Mouse (Mus musculus) intestine, postnatal 0 days (tissue): ENCODE measurements at regions not wholly inside any gene's neighbourhood (a gene's known extent, or its start where the extent isn't known, plus 50 kb on each side); places are given as distances from the start of the nearest gene placed in this dataset.

Experiments used
- ATAC-seq: fragments of 200-750 bp; cut with Nextera tagmentation; 2 replicates; pipeline ENCODE4 v1.8.0; 2017; ENCODE audit warnings: mild to moderate bottlenecking, moderate TSS enrichment, moderate library complexity
- H3K27ac ChIP-seq: fragments of 300-500 bp; sonication (generic); 2 replicates; pipeline ENCODE4 v1.5.1; 2014; ENCODE audit warnings: mild to moderate bottlenecking, low read depth, low read length, moderate library complexity
- H3K27me3 ChIP-seq: fragments of 300-500 bp; sonication (generic); replicated peaks from 2 replicates; pipeline ENCODE4 v1.6.1; 2014; ENCODE audit warnings: low read length, mixed read lengths; ENCODE audit not compliant: control insufficient read depth, insufficient read depth
- H3K36me3 ChIP-seq: fragments of 300-500 bp; sonication (generic); 2 replicates; pipeline ENCODE4 v1.6.1; 2014; ENCODE audit warnings: mild to moderate bottlenecking, moderate library complexity; ENCODE audit not compliant: control insufficient read depth, insufficient read depth
- H3K4me1 ChIP-seq: fragments of 300-500 bp; sonication (generic); replicated peaks from 2 replicates; pipeline ENCODE4 v1.6.1; 2014; ENCODE audit warnings: antibody characterized with exemption, low read length, mixed read lengths; ENCODE audit not compliant: control insufficient read depth, insufficient read depth
- H3K4me2 ChIP-seq: fragments of 300-500 bp; sonication (generic); replicated peaks from 2 replicates; pipeline ENCODE4 v1.6.1; 2014; ENCODE audit warnings: low read depth, mild to moderate bottlenecking, moderate library complexity
- H3K4me3 ChIP-seq: fragments of 300-500 bp; sonication (generic); 2 replicates; pipeline ENCODE4 v1.5.1; 2014; ENCODE audit warnings: low read depth, low read length
- H3K9ac ChIP-seq: fragments of 300-500 bp; sonication (generic); 2 replicates; pipeline ENCODE4 v1.6.1; 2014; ENCODE audit warnings: mild to moderate bottlenecking, low read depth, low read length
- H3K9me3 ChIP-seq: fragments of 300-500 bp; sonication (generic); 2 replicates; pipeline ENCODE4 v1.6.1; 2016; ENCODE audit warnings: mixed run types; ENCODE audit not compliant: control insufficient read depth
- CTCF ChIP-seq: sonication (generic); IDR thresholded peaks from 2 replicates; pipeline ENCODE4 v1.5.1; 2016; ENCODE audit warnings: low read depth, mild to moderate bottlenecking, control low read depth, antibody characterized with exemption, moderate library complexity
- WGBS: fragments of 180-500 bp; shearing (Covaris S2); extraction: QIAGEN DNeasy Blood & Tissue Kit; methylation state at CpG from one replicate; pipeline ENCODE4 v1.1.7; 2014; 5-methylcytosine and 5-hydroxymethylcytosine counted together

DNA sequence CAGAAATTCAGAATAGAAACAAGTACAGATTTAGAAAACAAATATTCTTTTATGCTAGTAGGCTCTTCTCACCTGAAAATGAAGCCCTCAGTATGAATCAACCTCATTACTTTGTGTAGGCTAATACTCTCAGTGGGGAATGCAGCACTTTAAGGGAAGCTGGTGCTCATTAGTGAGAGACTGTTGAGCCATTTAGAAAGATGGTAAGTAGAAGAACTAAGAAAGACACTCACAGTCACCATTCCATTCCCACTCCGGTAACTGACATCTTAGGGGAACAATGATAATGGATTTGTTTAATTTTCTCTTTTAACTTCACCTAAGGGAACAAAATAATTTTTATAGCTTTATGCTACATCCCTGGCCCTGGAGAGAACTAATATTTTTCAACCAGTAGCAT is 648.0 kb upstream of the Nova1 start:
- no peaks in the 10 kb centered on the region for H3K4me1 ChIP-seq
- 88% methylated on average over 1 of the region's 1 CpGs for WGBS
- H3K4me3 ChIP-seq = no peak overlapping the region
- H3K9me3 ChIP-seq = no peaks in the 10 kb centered on the region
- no peaks in the 10 kb centered on the region for H3K27me3 ChIP-seq
- no peak overlapping the region for H3K9ac ChIP-seq
- H3K27ac ChIP-seq = no peak overlapping the region
- no peak overlapping the region for H3K4me2 ChIP-seq
- ATAC-seq = no peak
- H3K36me3 ChIP-seq = no peaks in the 10 kb centered on the region
- TF ChIP-seq CTCF = no peak

DNA sequence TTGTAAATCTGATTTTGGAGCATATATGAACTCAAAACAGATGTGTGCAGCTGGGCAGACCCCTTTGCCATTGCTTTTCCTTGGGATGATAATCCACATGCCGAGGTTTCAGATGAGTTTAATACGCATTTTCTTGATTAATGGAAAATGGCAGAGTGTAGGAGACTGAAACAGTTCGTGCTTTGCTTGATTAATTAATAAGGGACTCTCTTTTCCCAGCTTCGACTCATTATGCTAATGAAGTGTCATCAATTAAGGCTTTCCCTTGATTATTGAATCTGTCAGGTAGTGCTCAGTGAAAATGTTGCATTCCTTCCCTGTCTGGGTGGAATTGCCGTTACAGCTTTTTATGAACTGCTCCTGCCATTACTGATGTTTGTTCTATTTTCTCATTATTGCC is 647.2 kb upstream of the Nova1 start:
- H3K27me3 ChIP-seq = no peaks in the 10 kb centered on the region
- no peaks in the 10 kb centered on the region for H3K36me3 ChIP-seq
- no peaks in the 10 kb centered on the region for H3K4me1 ChIP-seq
- WGBS = 56% methylated on average over 5 of the region's 5 CpGs
- H3K9me3 ChIP-seq = no peaks in the 10 kb centered on the region
- no peak overlapping the region for H3K4me2 ChIP-seq
- TF ChIP-seq CTCF = no peak
- no peak overlapping the region for H3K4me3 ChIP-seq
- ATAC-seq = no peak
- H3K9ac ChIP-seq = no peak overlapping the region
- H3K27ac ChIP-seq = no peak overlapping the region

DNA sequence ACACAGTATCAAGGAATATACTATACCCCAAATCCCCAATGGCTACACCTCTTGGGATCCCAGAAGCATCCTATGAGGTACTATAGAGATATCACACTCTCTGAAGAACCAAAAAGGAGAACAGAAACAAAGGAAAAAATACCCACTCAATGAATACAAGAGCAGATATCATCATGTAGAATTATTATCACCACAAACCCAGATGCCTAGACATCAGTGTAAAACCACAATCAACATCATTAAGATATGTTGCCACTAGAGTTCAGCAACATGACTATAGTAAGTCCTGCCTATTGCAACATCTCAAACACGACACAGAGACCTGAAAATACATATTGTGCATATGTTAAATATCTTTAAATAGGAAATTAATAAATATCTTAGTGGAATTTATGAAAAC is 612.9 kb upstream of the Nova1 start:
- H3K9ac ChIP-seq = no peak overlapping the region
- ATAC-seq = no peak
- H3K27ac ChIP-seq = no peak overlapping the region
- no peaks in the 10 kb centered on the region for H3K27me3 ChIP-seq
- WGBS = 36% methylated on average over 1 of the region's 1 CpGs
- no peaks in the 10 kb centered on the region for H3K9me3 ChIP-seq
- TF ChIP-seq CTCF = no peak
- H3K4me1 ChIP-seq = no peaks in the 10 kb centered on the region
- H3K4me2 ChIP-seq = no peak overlapping the region
- no peaks in the 10 kb centered on the region for H3K36me3 ChIP-seq
- no peak overlapping the region for H3K4me3 ChIP-seq

DNA sequence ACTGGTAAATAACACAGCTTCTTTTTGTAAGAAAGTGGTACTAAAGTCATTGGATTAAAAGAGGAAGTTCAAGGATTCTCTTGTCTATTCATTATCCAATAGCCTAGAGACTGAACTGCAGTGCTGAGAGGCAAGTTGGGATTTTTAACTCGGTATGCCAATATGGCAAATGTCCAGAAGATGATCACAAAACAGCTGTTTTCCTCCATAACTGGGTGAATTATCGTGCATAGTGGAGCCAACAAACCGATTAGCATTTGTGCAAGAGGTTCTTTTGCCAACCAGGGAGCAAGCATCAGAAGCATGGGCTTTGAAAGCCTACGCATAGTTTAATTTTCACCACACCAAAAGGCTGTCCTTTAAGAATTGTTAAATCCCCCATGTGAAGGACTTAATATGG is 593.5 kb upstream of the Nova1 start:
- no peak overlapping the region for H3K27ac ChIP-seq
- H3K27me3 ChIP-seq = no peaks in the 10 kb centered on the region
- H3K9ac ChIP-seq = no peak overlapping the region
- no peaks in the 10 kb centered on the region for H3K9me3 ChIP-seq
- no peak for TF ChIP-seq CTCF
- ATAC-seq = no peak
- no peaks in the 10 kb centered on the region for H3K36me3 ChIP-seq
- no peak overlapping the region for H3K4me2 ChIP-seq
- H3K4me1 ChIP-seq = no peaks in the 10 kb centered on the region
- H3K4me3 ChIP-seq = no peak overlapping the region
- WGBS = 77% methylated on average over 4 of the region's 4 CpGs

DNA sequence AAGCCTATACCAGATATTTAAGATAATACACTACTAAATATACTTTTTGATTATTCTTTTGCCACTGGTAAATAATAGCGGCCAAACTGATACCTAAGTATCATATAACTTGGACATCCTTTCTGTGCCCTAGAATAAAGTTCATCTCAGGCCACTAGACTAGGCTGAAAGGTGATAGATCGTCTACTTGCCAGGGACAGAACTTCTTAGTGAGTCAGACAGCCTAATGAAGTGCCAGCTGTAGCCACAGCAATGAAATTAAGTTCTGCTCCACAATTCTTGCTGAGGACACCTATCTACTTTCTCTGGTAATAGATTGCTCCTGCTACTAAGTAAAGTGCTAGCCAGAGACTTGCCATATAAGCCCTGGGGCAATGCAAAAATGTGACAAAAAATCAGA is 587.8 kb upstream of the Nova1 start:
- 81% methylated on average over 2 of the region's 2 CpGs for WGBS

DNA sequence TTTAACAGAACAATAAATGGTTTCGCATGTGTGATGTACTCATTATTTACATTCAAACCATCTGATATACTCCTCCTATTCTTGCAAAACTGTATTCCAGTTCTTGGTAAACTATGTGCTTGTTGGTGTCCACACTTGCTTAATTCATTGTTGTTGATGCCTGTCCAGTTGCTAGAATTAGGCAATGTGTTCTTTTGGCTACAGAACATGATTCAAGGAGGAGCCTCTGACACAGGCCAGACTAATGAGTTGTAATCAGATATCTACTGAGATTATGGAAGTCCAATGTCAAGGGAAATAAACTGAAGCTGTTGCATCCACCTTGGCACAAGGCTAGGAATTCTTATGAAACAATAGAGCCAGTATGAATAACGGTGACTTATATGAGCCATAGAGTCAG is 587.4 kb upstream of the Nova1 start:
- Histone ChIP-seq H3K4me1 (no peaks in the 10 kb centered on the region), H3K27ac (no peak overlapping the region), H3K4me3 (no peak overlapping the region), H3K9ac (no peak overlapping the region), H3K4me2 (no peak overlapping the region), H3K27me3 (no peaks in the 10 kb centered on the region), H3K36me3 (no peaks in the 10 kb centered on the region), H3K9me3 (no peaks in the 10 kb centered on the region)
- ATAC-seq = no peak
- WGBS = 81% methylated on average over 2 of the region's 2 CpGs
- no peak for TF ChIP-seq CTCF

More for the DNA sequence above, 587.8 kb upstream of the Nova1 start:
- Histone ChIP-seq H3K9ac (no peak overlapping the region), H3K4me3 (no peak overlapping the region), H3K4me2 (no peak overlapping the region), H3K36me3 (no peaks in the 10 kb centered on the region), H3K27ac (no peak overlapping the region), H3K9me3 (no peaks in the 10 kb centered on the region), H3K27me3 (no peaks in the 10 kb centered on the region), H3K4me1 (no peaks in the 10 kb centered on the region)
- ATAC-seq = no peak
- TF ChIP-seq CTCF = no peak

DNA sequence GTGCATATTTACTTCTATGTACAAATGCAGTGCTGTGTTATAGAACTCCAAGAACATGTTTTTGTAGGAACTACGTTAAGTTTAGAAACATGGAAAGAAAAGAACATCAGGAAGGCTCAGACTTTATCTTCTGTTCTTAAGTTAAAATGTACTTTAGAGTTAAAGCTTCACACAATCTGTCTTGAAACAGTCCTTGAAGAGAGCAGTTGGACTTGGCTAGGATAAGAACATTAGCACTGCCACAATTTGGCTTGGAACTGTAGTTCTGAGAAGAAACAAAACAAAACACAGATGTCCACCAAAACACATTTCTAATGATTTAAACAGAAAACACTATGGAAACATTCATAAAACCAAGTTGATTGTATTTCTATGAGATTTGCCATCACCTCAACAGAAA is 564.5 kb upstream of the Nova1 start:
- Histone ChIP-seq H3K36me3 (no peaks in the 10 kb centered on the region), H3K4me1 (no peaks in the 10 kb centered on the region), H3K4me2 (no peak overlapping the region), H3K27ac (no peak overlapping the region), H3K4me3 (no peak overlapping the region), H3K9ac (no peak overlapping the region), H3K27me3 (no peaks in the 10 kb centered on the region), H3K9me3 (no peaks in the 10 kb centered on the region)
- no peak for ATAC-seq
- 87% methylated on average over 1 of the region's 1 CpGs for WGBS
- TF ChIP-seq CTCF = no peak
